Mouse (Mus musculus): ENCODE results near the gene Opn3. TPM values are rescaled to one million over a fixed set of nuclear protein-coding genes. Genes with fewer than 3 reads are reported as not detected.
A peak's percentile ranks its signal among the peaks of the same experiment; 100 is the strongest.

Gene Opn3
- polyA plus RNA-seq, 1 experiment from 2014 or later = 15.0 TPM

GRCm38 (mm10) chr1:175637677-175638076, 54.9 kb downstream of the Opn3 start:
- ATAC-seq (ENCODE audit: low FRiP score) = no peak
- H3K9ac ChIP-seq (ENCODE audit: low read length) = no peak overlapping the region
- no peak overlapping the region for H3K27ac ChIP-seq (ENCODE audit: low read depth, low read length)
- H3K4me3 ChIP-seq (ENCODE audit: low read depth, low read length) = no peak overlapping the region
- WGBS = 80% methylated on average over 7 of the region's 7 CpGs
- H3K36me3 ChIP-seq (ENCODE audit: control insufficient read depth, insufficient read depth, low read length) = no peaks in the 10 kb centered on the region
- no peaks in the 10 kb centered on the region for H3K27me3 ChIP-seq (ENCODE audit: control insufficient read depth, insufficient read depth, low read length)
- DNase-seq (ENCODE audit: low spot score, missing footprints) = no peak
- H3K9me3 ChIP-seq (ENCODE audit: control insufficient read depth, low read length) = no peaks in the 10 kb centered on the region
- no peaks in the 10 kb centered on the region for H3K4me1 ChIP-seq (ENCODE audit: control insufficient read depth, insufficient read depth, low read length)
- H3K4me2 ChIP-seq = no peak overlapping the region

GRCm38 (mm10) chr1:175632470-175632869, 60.1 kb downstream of the Opn3 start:
- 98% methylated on average over 14 of the region's 14 CpGs for WGBS
- H3K9me3 ChIP-seq (ENCODE audit: control insufficient read depth, low read length) = no peaks in the 10 kb centered on the region
- DNase-seq (ENCODE audit: low spot score, missing footprints) = no peak
- H3K36me3 ChIP-seq (ENCODE audit: control insufficient read depth, insufficient read depth, low read length) = no peaks in the 10 kb centered on the region
- no peak overlapping the region for H3K9ac ChIP-seq (ENCODE audit: low read length)
- ATAC-seq (ENCODE audit: low FRiP score) = no peak
- H3K4me2 ChIP-seq = no peak overlapping the region
- no peaks in the 10 kb centered on the region for H3K4me1 ChIP-seq (ENCODE audit: control insufficient read depth, insufficient read depth, low read length)
- H3K4me3 ChIP-seq (ENCODE audit: low read depth, low read length) = no peak overlapping the region
- H3K27ac ChIP-seq (ENCODE audit: low read depth, low read length) = no peak overlapping the region
- no peaks in the 10 kb centered on the region for H3K27me3 ChIP-seq (ENCODE audit: control insufficient read depth, insufficient read depth, low read length)

GRCm38 (mm10) chr1:175631721-175632221, 60.8 kb downstream of the Opn3 start:
- H3K27ac ChIP-seq (ENCODE audit: low read depth, low read length) = no peak overlapping the region
- no peaks in the 10 kb centered on the region for H3K9me3 ChIP-seq (ENCODE audit: control insufficient read depth, low read length)
- no peak overlapping the region for H3K4me3 ChIP-seq (ENCODE audit: low read depth, low read length)
- no peak overlapping the region for H3K9ac ChIP-seq (ENCODE audit: low read length)
- H3K4me2 ChIP-seq = no peak overlapping the region
- WGBS = 84% methylated on average over 10 of the region's 10 CpGs
- DNase-seq (ENCODE audit: low spot score, missing footprints) (no peak), ATAC-seq (ENCODE audit: low FRiP score) (no peak)
- no peaks in the 10 kb centered on the region for H3K27me3 ChIP-seq (ENCODE audit: control insufficient read depth, insufficient read depth, low read length)
- no peaks in the 10 kb centered on the region for H3K36me3 ChIP-seq (ENCODE audit: control insufficient read depth, insufficient read depth, low read length)
- no peaks in the 10 kb centered on the region for H3K4me1 ChIP-seq (ENCODE audit: control insufficient read depth, insufficient read depth, low read length)

GRCm38 (mm10) chr1:175631080-175631479, 61.5 kb downstream of the Opn3 start:
- Histone ChIP-seq H3K9ac (ENCODE audit: low read length) (no peak overlapping the region), H3K4me2 (no peak overlapping the region), H3K9me3 (ENCODE audit: control insufficient read depth, low read length) (no peaks in the 10 kb centered on the region), H3K27ac (ENCODE audit: low read depth, low read length) (no peak overlapping the region), H3K4me1 (ENCODE audit: control insufficient read depth, insufficient read depth, low read length) (no peaks in the 10 kb centered on the region), H3K4me3 (ENCODE audit: low read depth, low read length) (no peak overlapping the region), H3K36me3 (ENCODE audit: control insufficient read depth, insufficient read depth, low read length) (no peaks in the 10 kb centered on the region), H3K27me3 (ENCODE audit: control insufficient read depth, insufficient read depth, low read length) (no peaks in the 10 kb centered on the region)
- no peak for DNase-seq (ENCODE audit: low spot score, missing footprints)
- no peak for ATAC-seq (ENCODE audit: low FRiP score)
- 88% methylated on average over 3 of the region's 3 CpGs for WGBS

- DNase-seq (ENCODE audit: low spot score, missing footprints) = no peak
Observed at GRCm38 (mm10) chr1:175630345-175630744, 62.2 kb downstream of the Opn3 start.

GRCm38 (mm10) chr1:175629248-175629647, 63.3 kb downstream of the Opn3 start:
- WGBS = 86% methylated on average over 6 of the region's 6 CpGs
- no peak overlapping the region for H3K9ac ChIP-seq (ENCODE audit: low read length)
- H3K27ac ChIP-seq (ENCODE audit: low read depth, low read length) = no peak overlapping the region
- no peak for ATAC-seq (ENCODE audit: low FRiP score)
- H3K4me1 ChIP-seq (ENCODE audit: control insufficient read depth, insufficient read depth, low read length) = peaks cover 4% of the 10 kb centered on the region
- H3K9me3 ChIP-seq (ENCODE audit: control insufficient read depth, low read length) = no peaks in the 10 kb centered on the region
- H3K4me2 ChIP-seq = no peak overlapping the region
- H3K4me3 ChIP-seq (ENCODE audit: low read depth, low read length) = no peak overlapping the region
- H3K36me3 ChIP-seq (ENCODE audit: control insufficient read depth, insufficient read depth, low read length) = no peaks in the 10 kb centered on the region
- DNase-seq (ENCODE audit: low spot score, missing footprints) = no peak
- H3K27me3 ChIP-seq (ENCODE audit: control insufficient read depth, insufficient read depth, low read length) = no peaks in the 10 kb centered on the region

More at GRCm38 (mm10) chr1:175630345-175630744, 62.2 kb downstream of the Opn3 start:
- no peaks in the 10 kb centered on the region for H3K36me3 ChIP-seq (ENCODE audit: control insufficient read depth, insufficient read depth, low read length)
- H3K27me3 ChIP-seq (ENCODE audit: control insufficient read depth, insufficient read depth, low read length) = no peaks in the 10 kb centered on the region
- H3K27ac ChIP-seq (ENCODE audit: low read depth, low read length) = no peak overlapping the region
- 94% methylated on average over 5 of the region's 5 CpGs for WGBS
- H3K4me1 ChIP-seq (ENCODE audit: control insufficient read depth, insufficient read depth, low read length) = no peaks in the 10 kb centered on the region
- H3K4me2 ChIP-seq = no peak overlapping the region
- no peak overlapping the region for H3K4me3 ChIP-seq (ENCODE audit: low read depth, low read length)
- no peaks in the 10 kb centered on the region for H3K9me3 ChIP-seq (ENCODE audit: control insufficient read depth, low read length)
- ATAC-seq (ENCODE audit: low FRiP score) = no peak
- no peak overlapping the region for H3K9ac ChIP-seq (ENCODE audit: low read length)

- peak; percentile 84 for DNase-seq (ENCODE audit: low spot score, missing footprints)
- Histone ChIP-seq H3K27me3 (ENCODE audit: control insufficient read depth, insufficient read depth, low read length) (no peaks in the 10 kb centered on the region), H3K36me3 (ENCODE audit: control insufficient read depth, insufficient read depth, low read length) (no peaks in the 10 kb centered on the region), H3K4me1 (ENCODE audit: control insufficient read depth, insufficient read depth, low read length) (peaks cover 6% of the 10 kb centered on the region), H3K9ac (ENCODE audit: low read length) (0 out of 2 replicates have a peak overlapping the region, but pooled peaks have one; percentile 39), H3K27ac (ENCODE audit: low read depth, low read length) (no peak overlapping the region), H3K4me2 (peak overlapping the region; percentile 82), H3K4me3 (ENCODE audit: low read depth, low read length) (peak overlapping the region; percentile 82), H3K9me3 (ENCODE audit: control insufficient read depth, low read length) (no peaks in the 10 kb centered on the region)
- 88% methylated on average over 1 of the region's 1 CpGs for WGBS
- ATAC-seq (ENCODE audit: low FRiP score) = peak; percentile 47
Observed at GRCm38 (mm10) chr1:175625990-175626692, 66.4 kb downstream of the Opn3 start.

GRCm38 (mm10) chr1:175625257-175625879, 67.2 kb downstream of the Opn3 start, which contains the start of gene Fh1:
TSS of gene Fh1 (minus strand) at chr1:175625635.
- under 1% methylated on average over 58 of the region's 58 CpGs for WGBS
- H3K4me3 ChIP-seq (ENCODE audit: low read depth, low read length) = peak within 1 kb of the TSS; percentile 82
- H3K4me2 ChIP-seq = peak within 1 kb of the TSS; percentile 82
- peak; percentile 100 for ATAC-seq (ENCODE audit: low FRiP score)
- peak within 1 kb of the TSS; percentile 90 for H3K9ac ChIP-seq (ENCODE audit: low read length)
- peak within 1 kb of the TSS; percentile 60 for H3K27ac ChIP-seq (ENCODE audit: low read depth, low read length)
- no peaks in the 10 kb centered on the region for H3K27me3 ChIP-seq (ENCODE audit: control insufficient read depth, insufficient read depth, low read length)
- peaks cover 6% of the 10 kb centered on the region for H3K4me1 ChIP-seq (ENCODE audit: control insufficient read depth, insufficient read depth, low read length)
- H3K36me3 ChIP-seq (ENCODE audit: control insufficient read depth, insufficient read depth, low read length) = no peaks in the 10 kb centered on the region
- peak; percentile 98 for DNase-seq (ENCODE audit: low spot score, missing footprints)
- H3K9me3 ChIP-seq (ENCODE audit: control insufficient read depth, low read length) = no peaks in the 10 kb centered on the region

- Histone ChIP-seq H3K27me3 (ENCODE audit: control insufficient read depth, insufficient read depth, low read length) (no peaks in the 10 kb centered on the region), H3K4me3 (ENCODE audit: low read depth, low read length) (no peak overlapping the region), H3K9me3 (ENCODE audit: control insufficient read depth, low read length) (no peaks in the 10 kb centered on the region), H3K9ac (ENCODE audit: low read length) (no peak overlapping the region), H3K27ac (ENCODE audit: low read depth, low read length) (no peak overlapping the region), H3K4me1 (ENCODE audit: control insufficient read depth, insufficient read depth, low read length) (peaks cover 6% of the 10 kb centered on the region), H3K36me3 (ENCODE audit: control insufficient read depth, insufficient read depth, low read length) (no peaks in the 10 kb centered on the region), H3K4me2 (no peak overlapping the region)
- ATAC-seq (ENCODE audit: low FRiP score) (no peak), DNase-seq (ENCODE audit: low spot score, missing footprints) (no peak)
- 91% methylated on average over 6 of the region's 6 CpGs for WGBS
Observed at GRCm38 (mm10) chr1:175623656-175624055, 68.9 kb downstream of the Opn3 start.
